Mouse (Mus musculus): ENCODE results near the gene Dennd1a. TPM values are rescaled to one million over a fixed set of nuclear protein-coding genes. Genes with fewer than 3 reads are reported as not detected.
A peak's percentile ranks its signal among the peaks of the same experiment; 100 is the strongest.

Gene Dennd1a
- polyA plus RNA-seq, 1 experiment from 2014 or later, result 18.3 TPM

- H3K4me1 ChIP-seq, result peaks cover 10% of the 10 kb centered on the region
- H3K4me3 ChIP-seq, result no peak overlapping the region
- DNase-seq (ENCODE audit: low spot score), result no peak
- H3K36me3 ChIP-seq, result no peaks in the 10 kb centered on the region
- H3K27ac ChIP-seq, result no peak overlapping the region
- H3K27me3 ChIP-seq (ENCODE audit: low read depth, poor library complexity, severe bottlenecking), result no peaks in the 10 kb centered on the region
- H3K9me3 ChIP-seq (replicated peaks), result no peaks in the 10 kb centered on the region
- WGBS, result 89% methylated on average over 2 of the region's 2 CpGs
These were observed 202.1 kb downstream of the Dennd1a start for GRCm38 (mm10) chr2:38085058-38085457.

GRCm38 (mm10) chr2:38083251-38083650 lies 203.9 kb downstream of the Dennd1a start:
- H3K4me1 ChIP-seq, result peaks cover 6% of the 10 kb centered on the region
- no peaks in the 10 kb centered on the region for H3K36me3 ChIP-seq
- no peak overlapping the region for H3K27ac ChIP-seq
- no peaks in the 10 kb centered on the region for H3K27me3 ChIP-seq (ENCODE audit: low read depth, poor library complexity, severe bottlenecking)
- WGBS, result 85% methylated on average over 3 of the region's 3 CpGs
- H3K4me3 ChIP-seq, result no peak overlapping the region
- no peak for DNase-seq (ENCODE audit: low spot score)
- no peaks in the 10 kb centered on the region for H3K9me3 ChIP-seq (replicated peaks)

- Histone ChIP-seq H3K27ac (peak overlapping the region; percentile 38; the same call in 1 of the 2 replicates), H3K36me3 (no peaks in the 10 kb centered on the region), H3K4me3 (no peak overlapping the region), H3K27me3 (ENCODE audit: low read depth, poor library complexity, severe bottlenecking) (no peaks in the 10 kb centered on the region; the same call in 1 of the 2 replicates), H3K4me1 (peaks cover 21% of the 10 kb centered on the region), H3K9me3 (replicated peaks) (no peaks in the 10 kb centered on the region)
- 26% methylated on average over 2 of the region's 2 CpGs for WGBS
- DNase-seq (ENCODE audit: low spot score), result no peak
These were observed 212.7 kb downstream of the Dennd1a start for GRCm38 (mm10) chr2:38074495-38074894.

GRCm38 (mm10) chr2:38072061-38072460 lies 215.1 kb downstream of the Dennd1a start:
- no peaks in the 10 kb centered on the region for H3K9me3 ChIP-seq (replicated peaks)
- H3K4me1 ChIP-seq, result peaks cover 45% of the 10 kb centered on the region
- no peak overlapping the region for H3K4me3 ChIP-seq
- no peak overlapping the region for H3K27ac ChIP-seq
- no peak for DNase-seq (ENCODE audit: low spot score)
- no peaks in the 10 kb centered on the region; the same call in 1 of the 2 replicates for H3K27me3 ChIP-seq (ENCODE audit: low read depth, poor library complexity, severe bottlenecking)
- no peaks in the 10 kb centered on the region for H3K36me3 ChIP-seq

GRCm38 (mm10) chr2:38068171-38068572 lies 219.0 kb downstream of the Dennd1a start:
- Histone ChIP-seq H3K36me3 (no peaks in the 10 kb centered on the region), H3K4me3 (no peak overlapping the region), H3K27me3 (ENCODE audit: low read depth, poor library complexity, severe bottlenecking) (peaks cover 23% of the 10 kb centered on the region; the same call in 1 of the 2 replicates), H3K9me3 (replicated peaks) (no peaks in the 10 kb centered on the region), H3K27ac (no peak overlapping the region), H3K4me1 (peaks cover 49% of the 10 kb centered on the region)
- peak; percentile 61 for DNase-seq (ENCODE audit: low spot score)
- WGBS, result 18% methylated on average over 2 of the region's 2 CpGs

- H3K27ac ChIP-seq, result peak overlapping the region; percentile 20; the same call in 1 of the 2 replicates
- no peaks in the 10 kb centered on the region for H3K36me3 ChIP-seq
- H3K27me3 ChIP-seq (ENCODE audit: low read depth, poor library complexity, severe bottlenecking), result peaks cover 23% of the 10 kb centered on the region; the same call in 1 of the 2 replicates
- 43% methylated on average over 1 of the region's 1 CpGs for whole genome bisulfite sequencing
- DNase-seq (ENCODE audit: low spot score), result no peak
- no peaks in the 10 kb centered on the region for H3K9me3 ChIP-seq (replicated peaks)
- no peak overlapping the region for H3K4me3 ChIP-seq
- H3K4me1 ChIP-seq, result peaks cover 49% of the 10 kb centered on the region
These were observed 221.3 kb downstream of the Dennd1a start for GRCm38 (mm10) chr2:38065914-38066313.

GRCm38 (mm10) chr2:38064266-38064665 lies 222.9 kb downstream of the Dennd1a start:
- H3K36me3 ChIP-seq, result no peaks in the 10 kb centered on the region
- H3K4me1 ChIP-seq, result peaks cover 44% of the 10 kb centered on the region
- WGBS, result 68% methylated on average over 3 of the region's 3 CpGs
- peaks cover 23% of the 10 kb centered on the region; the same call in 1 of the 2 replicates for H3K27me3 ChIP-seq (ENCODE audit: low read depth, poor library complexity, severe bottlenecking)
- H3K4me3 ChIP-seq, result no peak overlapping the region
- H3K9me3 ChIP-seq (replicated peaks), result no peaks in the 10 kb centered on the region
- no peak for DNase-seq (ENCODE audit: low spot score)
- no peak overlapping the region for H3K27ac ChIP-seq

- Histone ChIP-seq H3K36me3 (no peaks in the 10 kb centered on the region), H3K27me3 (ENCODE audit: low read depth, poor library complexity, severe bottlenecking) (peaks cover 23% of the 10 kb centered on the region; the same call in 1 of the 2 replicates)
- 87% methylated on average over 1 of the region's 1 CpGs for WGBS
These were observed 225.0 kb downstream of the Dennd1a start for GRCm38 (mm10) chr2:38062156-38062555.

GRCm38 (mm10) chr2:38061474-38061873 lies 225.7 kb downstream of the Dennd1a start:
- Histone ChIP-seq H3K36me3 (no peaks in the 10 kb centered on the region), H3K4me1 (peaks cover 16% of the 10 kb centered on the region), H3K9me3 (replicated peaks) (no peaks in the 10 kb centered on the region), H3K27me3 (ENCODE audit: low read depth, poor library complexity, severe bottlenecking) (peaks cover 23% of the 10 kb centered on the region; the same call in 1 of the 2 replicates), H3K4me3 (no peak overlapping the region), H3K27ac (no peak overlapping the region)
- no peak for DNase-seq (ENCODE audit: low spot score)
- WGBS, result 57% methylated on average over 2 of the region's 2 CpGs

More at GRCm38 (mm10) chr2:38062156-38062555, 225.0 kb downstream of the Dennd1a start:
- Histone ChIP-seq H3K27ac (no peak overlapping the region), H3K4me1 (peaks cover 22% of the 10 kb centered on the region), H3K9me3 (replicated peaks) (no peaks in the 10 kb centered on the region), H3K4me3 (no peak overlapping the region)
- no peak for DNase-seq (ENCODE audit: low spot score)

GRCm38 (mm10) chr2:38052440-38052839 lies 234.8 kb downstream of the Dennd1a start:
- peaks cover 26% of the 10 kb centered on the region for H3K4me1 ChIP-seq
- WGBS, result 24% methylated on average over 3 of the region's 3 CpGs
- DNase-seq (ENCODE audit: low spot score), result no peak
- no peaks in the 10 kb centered on the region for H3K36me3 ChIP-seq
- H3K9me3 ChIP-seq (replicated peaks), result no peaks in the 10 kb centered on the region
- H3K27me3 ChIP-seq (ENCODE audit: low read depth, poor library complexity, severe bottlenecking), result no peaks in the 10 kb centered on the region
- H3K4me3 ChIP-seq, result no peak overlapping the region
- H3K27ac ChIP-seq, result peak overlapping the region; percentile 26; the same call in 1 of the 2 replicates

- 15% methylated on average over 1 of the region's 1 CpGs for WGBS
- Histone ChIP-seq H3K27me3 (ENCODE audit: low read depth, poor library complexity, severe bottlenecking) (no peaks in the 10 kb centered on the region), H3K36me3 (no peaks in the 10 kb centered on the region), H3K4me3 (no peak overlapping the region), H3K27ac (no peak overlapping the region), H3K9me3 (replicated peaks) (no peaks in the 10 kb centered on the region), H3K4me1 (peaks cover 26% of the 10 kb centered on the region)
- DNase-seq (ENCODE audit: low spot score), result no peak
These were observed 235.6 kb downstream of the Dennd1a start for GRCm38 (mm10) chr2:38051485-38052085.

- DNase-seq (ENCODE audit: low spot score), result no peak
- Histone ChIP-seq H3K27ac (no peak overlapping the region), H3K4me1 (peaks cover 40% of the 10 kb centered on the region), H3K9me3 (replicated peaks) (no peaks in the 10 kb centered on the region), H3K4me3 (no peak overlapping the region), H3K27me3 (ENCODE audit: low read depth, poor library complexity, severe bottlenecking) (no peaks in the 10 kb centered on the region), H3K36me3 (no peaks in the 10 kb centered on the region)
These were observed 238.2 kb downstream of the Dennd1a start for GRCm38 (mm10) chr2:38048996-38049395.

GRCm38 (mm10) chr2:38045286-38045685 lies 241.9 kb downstream of the Dennd1a start:
- no peak for DNase-seq (ENCODE audit: low spot score)
- 71% methylated on average over 4 of the region's 4 CpGs for WGBS

More at GRCm38 (mm10) chr2:38045286-38045685, 241.9 kb downstream of the Dennd1a start:
- Histone ChIP-seq H3K27me3 (ENCODE audit: low read depth, poor library complexity, severe bottlenecking) (no peaks in the 10 kb centered on the region), H3K36me3 (no peaks in the 10 kb centered on the region), H3K9me3 (replicated peaks) (no peaks in the 10 kb centered on the region), H3K4me3 (no peak overlapping the region), H3K4me1 (peaks cover 15% of the 10 kb centered on the region), H3K27ac (no peak overlapping the region)
